Mouse (Mus musculus) cerebellum, adult (tissue): ENCODE measurements around the gene E330009J07Rik.

Experiments
- ATAC-seq: cut with Nextera tagmentation; 2 replicates; pipeline ENCODE4 v1.9.2; 2017; ENCODE audit warnings: mild to moderate bottlenecking, moderate library complexity, mixed read lengths; ENCODE audit not compliant: insufficient number of reproducible peaks, low FRiP score, low TSS enrichment

Gene E330009J07Rik

DNA sequence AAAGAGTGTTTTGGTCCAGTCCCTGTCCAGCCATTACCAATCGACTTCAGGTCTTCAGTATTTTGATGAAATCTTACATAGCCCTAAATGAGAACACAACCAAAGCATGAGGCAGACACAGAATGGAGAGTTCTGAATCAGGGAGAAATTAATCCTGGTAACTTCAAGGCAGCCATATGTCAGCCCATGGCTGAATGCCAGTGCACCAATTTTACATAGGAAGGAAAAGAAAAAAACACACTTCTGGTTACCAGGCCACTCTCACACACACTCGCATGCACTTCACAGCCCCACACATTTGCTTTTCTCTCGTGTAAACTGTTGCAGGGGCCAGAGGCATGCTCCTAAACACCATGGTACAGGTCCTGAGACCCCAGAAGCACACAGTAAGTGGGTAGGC, 5.1 kb downstream of the E330009J07Rik start:
- no peak for ATAC-seq

GRCm38 (mm10) chr6:40430251-40430650, 5.7 kb downstream of the E330009J07Rik start:
- no peak for ATAC-seq

DNA sequence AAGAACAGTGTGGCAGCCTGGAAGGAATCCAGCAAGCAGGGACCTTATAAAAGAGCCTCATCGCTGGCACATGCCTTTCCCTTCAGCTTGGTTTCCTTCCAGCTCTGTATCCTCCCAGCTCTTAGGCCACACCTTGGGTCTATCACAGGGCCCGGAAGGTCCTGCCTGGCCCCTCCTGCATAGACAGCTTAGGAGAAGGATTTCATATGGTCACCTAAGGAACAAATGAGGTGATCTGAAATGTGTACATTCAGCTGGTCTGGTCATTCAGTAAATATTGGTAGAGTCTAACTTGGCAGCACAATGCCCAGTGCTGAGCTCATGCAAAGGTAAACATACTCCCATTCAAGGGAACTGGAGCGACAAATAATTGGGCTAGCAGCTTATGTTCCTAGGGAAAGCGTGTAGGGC, 6.4 kb downstream of the E330009J07Rik start:
- ATAC-seq = peak; percentile 51

DNA sequence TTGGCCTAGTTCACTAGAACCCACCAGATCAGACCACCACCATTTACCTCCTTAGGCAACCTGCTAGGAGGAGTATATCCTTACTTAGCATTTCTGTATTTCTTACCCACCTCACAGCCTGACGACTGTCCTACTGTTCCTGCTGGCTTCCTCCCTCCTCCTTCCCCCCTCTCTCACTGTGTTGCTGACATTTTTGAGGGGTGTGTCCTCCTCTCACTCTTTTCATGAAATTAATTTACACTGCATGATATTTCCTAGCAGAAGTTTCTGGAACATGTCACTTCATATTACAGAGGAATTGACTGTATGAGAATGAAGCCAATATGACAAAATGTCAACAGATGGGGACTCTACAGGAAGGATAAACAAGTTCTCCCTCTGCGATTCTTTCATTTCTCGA, 7.2 kb downstream of the E330009J07Rik start:
- ATAC-seq = no peak

- no peak for ATAC-seq
Observed at GRCm38 (mm10) chr6:40427441-40427840, 8.5 kb downstream of the E330009J07Rik start.

DNA sequence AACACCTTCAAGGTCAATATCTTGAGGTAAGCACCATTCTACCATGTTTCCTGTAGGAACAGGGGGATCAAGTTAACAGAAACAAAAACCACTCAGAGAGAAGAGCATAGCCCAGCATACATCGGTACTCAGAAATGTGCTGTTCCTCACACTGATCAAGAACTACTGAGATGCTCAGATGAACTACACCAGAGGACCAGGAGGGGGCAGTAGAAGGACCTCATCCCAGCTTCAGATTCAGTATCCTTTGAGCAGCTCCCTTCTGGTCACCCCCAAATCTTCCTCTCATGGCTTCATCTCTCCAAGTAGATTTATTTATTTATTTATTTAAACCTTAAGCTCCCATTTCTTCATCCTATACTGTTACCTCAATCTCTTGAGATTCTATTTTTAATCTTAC, 12.2 kb downstream of the E330009J07Rik start:
- no peak for ATAC-seq

DNA sequence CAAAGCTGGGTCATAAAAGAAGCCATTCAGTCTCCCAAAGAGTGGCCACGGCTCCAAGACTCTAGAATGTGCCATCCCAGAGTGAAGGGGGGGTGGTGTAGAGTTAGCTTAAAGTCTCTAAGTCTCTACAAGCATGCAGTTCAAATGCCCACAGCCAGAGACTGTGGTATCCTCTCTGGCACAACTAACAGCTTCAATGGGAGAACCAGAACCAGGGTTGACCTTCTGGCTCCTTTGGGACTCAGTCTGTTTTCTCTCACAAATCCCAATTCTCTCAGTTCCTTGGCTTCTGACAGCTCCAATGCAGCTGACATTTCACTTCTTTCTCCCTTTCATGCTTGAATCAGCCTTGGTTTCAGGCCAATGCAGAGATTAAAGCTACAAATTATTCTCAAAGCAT, 12.9 kb downstream of the E330009J07Rik start:
- ATAC-seq = no peak

DNA sequence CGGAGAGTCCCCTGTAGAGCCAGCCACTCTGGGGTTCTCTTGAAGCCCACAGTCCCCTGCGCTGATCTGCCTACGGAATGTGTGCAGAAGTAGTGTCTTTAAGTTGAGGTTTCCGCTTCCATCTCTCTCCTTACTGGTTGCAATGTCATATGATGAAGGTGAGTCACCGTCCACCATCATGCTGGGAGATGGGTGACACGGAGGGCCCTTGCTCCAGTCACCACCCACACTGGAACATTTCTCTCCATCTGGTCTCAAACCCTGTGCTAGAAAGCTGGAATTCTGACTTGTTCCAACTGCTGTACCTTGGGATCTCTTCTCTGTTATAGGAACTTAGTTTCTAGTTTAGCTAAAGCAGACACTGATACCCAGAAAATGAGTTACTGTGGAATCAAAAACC, 14.8 kb downstream of the E330009J07Rik start:
- no peak for ATAC-seq

- no peak for ATAC-seq
Observed at GRCm38 (mm10) chr6:40418386-40418785, 17.5 kb downstream of the E330009J07Rik start.

GRCm38 (mm10) chr6:40415799-40416198, 20.1 kb downstream of the E330009J07Rik start:
- ATAC-seq = peak; percentile 55; the same call in 1 of the 2 replicates

- ATAC-seq = 0 out of 2 replicates have a peak, but pooled peaks have one; percentile 4
Observed at GRCm38 (mm10) chr6:40413565-40413964, 22.4 kb downstream of the E330009J07Rik start.

DNA sequence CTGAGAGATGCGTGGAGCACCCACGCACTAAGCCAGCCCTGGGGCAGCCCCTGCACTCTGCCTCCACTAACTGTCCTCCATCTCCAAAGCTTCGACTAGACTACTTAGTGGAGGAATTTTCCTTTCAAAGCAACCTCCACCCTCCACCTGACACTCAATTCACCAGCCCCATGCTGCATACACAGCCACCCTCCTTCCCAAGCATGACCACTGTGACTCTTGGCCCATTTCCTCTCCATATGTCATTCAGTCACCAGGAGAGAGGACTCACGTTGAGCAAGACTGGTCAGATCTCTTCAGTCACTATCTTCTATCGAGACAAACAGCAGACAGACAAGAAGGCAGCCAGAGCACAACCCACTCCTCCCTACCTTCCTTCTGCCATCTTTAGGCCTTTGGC, 22.9 kb downstream of the E330009J07Rik start:
- peak; percentile 80 for ATAC-seq

- no peak for ATAC-seq
Observed at GRCm38 (mm10) chr6:40411085-40411484, 24.9 kb downstream of the E330009J07Rik start.

DNA sequence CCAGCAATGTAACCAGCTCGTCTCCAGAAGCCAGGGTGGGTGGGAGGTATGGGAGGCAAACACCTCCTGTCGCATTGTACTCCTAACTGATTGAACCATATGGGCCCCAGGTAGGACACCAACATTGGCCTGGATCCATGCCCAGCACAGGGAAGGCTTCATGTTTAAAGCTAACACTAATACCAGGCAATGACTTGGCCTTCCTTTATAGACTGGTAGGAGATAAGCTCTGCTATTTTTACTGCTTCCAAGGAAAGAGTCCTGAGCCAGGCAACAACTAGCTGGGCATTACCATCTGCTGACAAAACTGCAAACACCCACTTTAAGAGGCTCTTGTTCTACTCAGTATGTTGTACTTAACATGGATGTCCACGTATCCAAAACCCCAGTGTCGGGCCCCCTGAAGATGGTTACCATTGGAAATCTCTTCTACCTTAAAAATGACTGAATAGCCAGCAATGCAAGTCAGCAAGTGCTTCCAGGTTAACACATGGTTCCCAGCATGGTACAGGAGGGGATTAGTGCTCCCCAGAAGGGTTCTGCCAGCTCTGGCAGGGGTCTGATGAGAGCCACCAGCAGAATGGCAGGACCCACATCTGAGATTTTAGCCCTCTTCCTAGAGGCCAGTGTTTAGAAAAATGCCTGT, 32.2 kb downstream of the E330009J07Rik start:
- ATAC-seq = peak; percentile 79

DNA sequence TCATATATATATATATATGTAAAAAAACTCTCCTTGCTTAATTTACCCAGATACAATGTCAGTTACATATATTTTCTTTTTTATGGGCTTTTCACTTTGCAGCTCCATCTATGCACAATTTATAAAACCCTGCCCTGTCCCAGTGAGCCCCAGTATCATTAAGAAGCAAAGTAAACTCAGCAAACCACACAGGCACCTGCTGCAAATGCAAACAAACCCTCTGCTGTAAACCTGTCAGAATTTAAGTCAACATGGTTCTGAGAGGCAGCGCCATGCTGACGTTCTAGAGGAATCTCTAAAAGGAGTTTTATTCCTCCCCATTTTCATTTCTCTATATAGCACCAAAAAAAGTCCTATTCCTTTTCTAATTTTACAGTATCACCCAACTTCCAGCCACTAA, 33.9 kb downstream of the E330009J07Rik start:
- no peak for ATAC-seq

GRCm38 (mm10) chr6:40393213-40393612, 42.7 kb downstream of the E330009J07Rik start:
- ATAC-seq = peak; percentile 93

DNA sequence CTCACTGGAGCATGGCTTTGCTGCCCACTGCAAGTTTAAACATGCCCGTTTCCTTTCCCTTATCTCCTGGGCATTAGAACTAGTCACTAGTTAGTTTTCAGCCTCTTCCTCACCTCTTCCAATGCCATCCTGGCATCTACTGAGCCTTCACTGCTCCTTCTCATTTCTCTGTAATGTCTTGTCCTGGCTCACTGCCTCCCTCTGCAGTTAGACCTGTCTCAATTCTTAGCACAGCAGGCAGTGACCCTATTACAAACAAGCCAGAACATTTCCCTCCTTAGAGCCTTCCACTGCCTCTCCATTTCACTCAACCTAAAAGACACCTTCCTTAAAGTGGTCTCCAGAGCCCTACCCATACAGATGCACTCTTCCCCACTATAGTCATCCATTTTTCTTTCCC, 45.0 kb downstream of the E330009J07Rik start:
- peak; percentile 29; the same call in 1 of the 2 replicates for ATAC-seq

DNA sequence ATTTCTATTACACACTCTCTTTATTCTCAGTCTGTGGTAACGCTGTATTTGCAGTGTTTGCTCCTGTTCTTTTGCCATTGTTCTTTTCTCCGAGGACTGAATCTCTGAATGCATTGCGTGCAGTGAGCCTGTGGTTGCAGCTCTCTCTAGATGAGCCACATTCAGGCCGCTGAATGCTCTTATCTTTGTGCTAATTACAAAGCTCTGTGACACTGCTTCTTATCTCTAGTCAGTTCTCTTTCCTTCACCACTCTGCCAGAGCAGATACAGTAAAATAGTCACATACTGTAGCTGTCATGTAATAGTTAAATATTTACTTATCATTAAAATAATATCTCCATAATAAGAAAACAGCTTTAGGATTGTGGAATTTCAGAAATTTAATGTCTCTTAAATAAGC, 47.3 kb downstream of the E330009J07Rik start:
- no peak for ATAC-seq

GRCm38 (mm10) chr6:40385682-40386081, 50.3 kb downstream of the E330009J07Rik start:
- ATAC-seq = no peak

DNA sequence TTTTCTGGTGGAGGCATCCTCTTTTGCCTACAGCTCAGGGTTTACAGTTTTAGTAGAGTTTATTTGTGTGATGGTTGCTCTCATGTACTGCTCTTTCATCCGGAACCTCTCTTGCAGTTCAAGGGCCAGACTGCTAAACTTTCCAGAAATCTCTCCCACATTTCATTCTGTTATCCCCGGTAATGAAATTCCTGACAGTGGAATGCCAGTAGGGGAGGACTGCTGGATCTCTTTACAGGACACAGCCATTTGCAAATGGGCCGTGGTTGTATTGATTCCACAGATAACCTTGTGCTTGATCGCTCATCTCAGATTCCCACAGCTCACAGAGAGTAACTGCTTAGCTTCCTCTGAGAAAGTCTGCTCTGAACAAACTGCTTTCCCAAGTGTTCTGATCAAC, 54.0 kb downstream of the E330009J07Rik start:
- ATAC-seq = no peak

GRCm38 (mm10) chr6:40380181-40380580, 55.8 kb downstream of the E330009J07Rik start:
- no peak for ATAC-seq

DNA sequence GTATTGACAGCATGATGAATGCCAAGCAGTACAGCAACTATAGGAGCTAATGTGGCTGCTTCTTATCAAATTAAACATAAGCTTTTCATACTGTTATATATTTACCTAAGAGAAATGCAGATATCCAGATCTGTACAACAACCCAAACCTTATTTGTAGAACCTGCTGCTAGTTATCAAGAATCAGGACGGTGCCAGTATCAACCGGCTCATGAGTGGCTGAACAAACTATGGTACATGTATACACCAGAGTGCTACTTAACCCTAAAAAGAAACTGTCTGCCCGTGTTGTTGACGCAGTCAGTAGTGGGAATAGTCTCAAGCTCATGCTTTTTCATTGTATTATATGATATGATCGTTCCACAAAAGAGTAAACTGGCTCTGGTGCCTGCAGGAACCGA, 64.9 kb downstream of the E330009J07Rik start:
- no peak for ATAC-seq

DNA sequence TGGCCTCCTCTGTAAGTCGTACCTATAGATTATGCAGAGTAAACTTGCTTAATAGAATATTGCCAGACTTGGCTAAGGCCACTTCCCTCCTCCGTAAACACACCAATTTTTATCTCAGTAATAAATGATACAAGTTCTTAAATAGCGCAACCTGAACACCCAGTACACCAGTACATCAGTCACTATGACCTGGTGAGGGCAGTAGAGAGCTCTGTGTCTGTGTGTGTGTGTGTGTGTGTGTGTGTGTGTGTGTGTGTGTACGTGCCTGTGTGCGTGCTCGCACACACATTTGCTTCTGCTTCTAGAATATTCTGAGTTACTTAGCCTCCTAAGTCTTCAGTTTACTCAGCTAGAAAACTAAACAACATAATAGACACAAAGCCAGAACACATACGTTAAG, 82.6 kb downstream of the E330009J07Rik start:
- no peak for ATAC-seq
